Mouse (Mus musculus): ENCODE data around the gene Zfp334. TPM values are rescaled to one million over a fixed set of nuclear protein-coding genes. Genes with fewer than 3 reads are reported as not detected.

The Zfp334 gene
- total RNA-seq, 2 experiments from 2014 or later = 12.1 to 12.4 TPM

DNA sequence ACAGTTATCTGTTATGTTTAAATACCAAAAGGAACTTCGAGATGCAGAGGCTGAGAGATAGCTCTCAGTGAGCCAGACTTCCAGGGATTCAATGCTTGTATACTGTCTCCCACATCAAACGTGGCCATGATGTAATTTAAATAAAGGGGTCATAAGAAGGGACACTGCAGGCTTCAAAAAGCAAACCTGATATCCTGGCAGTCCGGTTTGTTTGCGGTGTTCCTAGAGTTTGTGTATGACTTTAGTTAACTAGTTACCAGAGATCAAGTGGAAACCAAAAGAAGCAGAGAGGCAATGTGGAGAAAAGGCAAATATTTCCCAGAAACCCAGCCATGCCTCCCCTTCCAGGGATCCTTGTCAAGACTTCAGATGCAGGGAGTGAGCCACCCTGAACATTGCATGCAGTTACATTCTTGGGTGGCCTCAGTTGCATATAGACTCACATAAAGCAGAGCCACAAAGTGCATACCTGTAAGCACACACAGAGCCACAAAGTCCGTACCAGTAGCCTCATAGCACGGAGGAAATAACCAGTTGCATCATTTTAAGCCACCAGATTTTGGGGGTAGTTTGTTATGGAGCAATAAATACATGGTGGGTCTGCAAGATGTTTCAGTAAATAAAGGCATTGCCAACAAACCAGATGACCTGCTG is 1.4 kb upstream of the Zfp334 start:
- intact Hi-C loops (cut with DNase I) = no loop called here
- DNase-seq (ENCODE audit: low spot score in 2 of 2) = no peak

DNA sequence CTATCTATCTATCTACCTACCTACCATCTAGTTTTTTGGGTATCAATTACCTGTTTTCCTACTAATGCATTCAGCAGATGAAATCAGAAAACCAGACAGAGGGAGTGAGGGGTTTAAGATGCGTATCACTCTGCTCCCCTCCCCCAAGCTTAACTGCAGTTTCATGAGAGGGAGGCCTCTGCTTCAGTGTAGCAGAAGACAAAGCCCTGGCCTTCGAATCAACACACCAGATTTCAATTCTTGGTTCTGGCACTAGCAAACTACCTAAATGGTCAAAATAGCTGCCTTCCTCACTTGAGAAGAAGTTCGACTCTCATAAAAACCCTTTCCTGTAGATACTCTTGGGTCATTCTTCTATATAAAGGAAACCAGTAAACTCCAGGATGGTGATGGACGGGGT is 689 bp downstream of the Zfp334 start:
- intact Hi-C loops (cut with DNase I) = no loop called here
- DNase-seq (ENCODE audit: low spot score in 2 of 2) = no peak

DNA sequence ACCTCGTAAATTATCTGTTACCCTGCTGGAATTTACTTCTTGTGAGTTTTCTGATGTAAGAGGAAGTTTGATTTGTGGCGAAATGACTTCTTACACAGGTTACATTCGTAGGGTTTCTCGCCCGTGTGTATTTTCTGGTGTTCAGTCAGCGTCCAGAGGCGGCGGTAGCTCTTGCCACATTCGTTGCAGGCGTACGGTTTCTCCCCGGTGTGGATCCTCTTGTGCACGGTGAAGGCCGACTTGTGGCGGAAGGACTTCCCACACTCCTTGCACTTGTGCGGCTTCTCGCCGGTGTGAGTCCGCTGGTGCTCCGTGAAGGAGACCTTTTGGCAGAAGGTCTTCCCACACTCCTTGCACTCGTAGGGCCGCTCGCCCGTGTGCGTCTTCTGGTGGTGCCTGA is 8.0 kb downstream of the Zfp334 start:
- DNase-seq (ENCODE audit: low spot score in 2 of 2) = no peak
- intact Hi-C loops (cut with DNase I) = no loop called here

DNA sequence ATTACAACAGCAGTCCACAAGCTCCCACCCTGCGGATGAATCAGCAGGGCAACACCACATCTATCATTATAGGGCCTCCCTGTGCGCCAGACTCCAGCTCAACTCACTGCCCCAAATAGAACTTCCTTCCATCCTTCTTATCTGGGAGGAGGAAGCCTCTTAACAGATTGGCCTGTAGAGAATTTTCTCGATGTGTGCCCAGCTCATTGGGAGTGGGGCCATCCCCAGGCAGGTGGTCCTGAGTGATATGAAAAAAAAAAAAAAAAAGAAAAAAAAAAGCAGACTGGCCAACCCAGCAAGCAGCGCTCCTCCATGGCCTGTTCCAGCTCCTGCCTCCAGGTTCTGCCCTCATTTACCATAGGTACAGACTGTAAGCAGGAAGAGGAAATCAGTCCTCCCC is 12.1 kb downstream of the Zfp334 start:
- intact Hi-C loops (cut with DNase I) = no loop called here

DNA sequence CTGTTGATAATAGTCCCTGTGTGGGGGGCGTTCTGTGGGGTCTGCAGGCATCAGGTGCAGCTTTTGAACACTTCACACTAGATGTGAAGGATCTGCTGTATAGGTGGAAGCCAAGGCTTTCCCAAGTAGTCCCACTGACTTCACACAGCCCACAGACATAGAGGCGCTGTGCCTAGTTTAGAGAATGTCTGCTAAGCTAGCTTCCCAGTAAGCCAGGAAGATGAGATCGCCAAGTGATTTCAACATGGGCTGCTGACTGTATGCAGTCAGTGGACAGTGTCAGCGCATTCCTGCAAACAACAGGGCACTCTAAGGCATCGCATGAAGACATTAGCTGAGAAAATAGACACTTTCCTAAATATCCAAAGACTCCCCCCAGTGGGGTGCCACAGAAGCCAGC is 12.6 kb downstream of the Zfp334 start:
- intact Hi-C loops (cut with DNase I) = no loop called here
- no peak for DNase-seq (ENCODE audit: low spot score in 2 of 2)

More for the DNA sequence above, 12.1 kb downstream of the Zfp334 start:
- DNase-seq (ENCODE audit: low spot score in 2 of 2) = no peak

DNA sequence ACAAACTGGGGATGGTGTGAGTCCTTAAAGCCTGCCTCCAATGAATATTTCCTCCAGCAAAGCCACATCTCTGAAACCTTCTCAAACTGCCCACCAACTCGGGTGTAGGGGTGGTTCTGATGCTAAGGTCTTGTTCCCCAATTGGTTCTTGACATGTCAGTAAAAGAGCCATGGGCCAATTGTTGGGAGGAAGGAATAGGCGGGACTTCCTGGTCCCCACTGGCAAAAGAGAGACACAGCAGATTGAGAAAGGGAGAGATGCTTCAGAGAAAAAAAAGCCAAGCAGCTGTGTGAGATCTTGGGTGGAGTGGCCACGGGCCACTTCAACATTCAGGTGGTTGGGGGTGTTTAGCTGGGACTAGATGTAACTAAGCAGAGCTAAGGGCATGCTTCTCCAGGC is 17.0 kb downstream of the Zfp334 start:
- intact Hi-C loops (cut with DNase I) = no loop called here
- peak; percentile 49 to 50 for DNase-seq (ENCODE audit: low spot score in 2 of 2)

DNA sequence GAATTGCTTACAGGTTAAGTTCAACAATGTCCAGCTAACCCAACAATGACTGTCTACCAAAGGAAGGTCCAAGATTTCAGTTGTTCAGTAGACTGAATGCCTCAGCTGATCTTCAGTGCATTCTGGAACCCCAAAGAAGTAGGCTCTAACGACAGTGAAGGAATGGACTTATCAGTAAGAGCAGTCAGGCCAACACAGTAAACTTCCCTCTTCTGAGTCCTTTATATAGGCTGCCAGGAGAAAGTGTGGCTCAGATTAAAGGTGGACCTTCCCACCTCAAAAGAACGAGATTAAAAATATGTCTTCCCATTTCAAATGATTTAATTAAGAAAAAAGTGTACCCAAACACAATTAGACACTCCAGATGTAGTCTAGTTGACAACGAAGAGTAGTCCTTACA is 17.7 kb downstream of the Zfp334 start:
- intact Hi-C loops (cut with DNase I) = no loop called here
- no peak for DNase-seq (ENCODE audit: low spot score in 2 of 2)

DNA sequence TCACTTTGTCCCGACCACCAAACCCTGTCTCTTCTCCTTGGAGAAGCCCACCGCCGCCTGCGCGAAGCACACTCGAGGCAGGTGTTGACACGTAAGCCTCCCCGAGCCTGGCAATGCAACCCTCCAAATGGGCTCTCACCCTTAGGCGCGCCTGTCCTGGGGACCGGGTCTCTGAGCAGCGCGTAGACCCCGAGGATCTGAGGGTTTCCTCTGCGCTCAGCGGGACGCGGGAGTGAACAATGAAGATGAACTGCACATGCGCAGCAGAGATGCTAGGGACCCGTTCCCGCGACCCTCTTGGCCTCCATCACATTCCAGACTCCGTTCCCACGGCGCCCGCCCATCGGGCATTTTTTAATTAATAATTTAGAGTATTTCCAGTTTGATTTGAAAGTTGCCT is 19.6 kb downstream of the Zfp334 start, which contains the start of gene Zfp663:
Gene Zfp663, minus strand, starts transcription at position 234 of the 400 bp plus-strand sequence.
- intact Hi-C loops (cut with DNase I) = no loop called here
- DNase-seq (ENCODE audit: low spot score in 2 of 2) = no peak

DNA sequence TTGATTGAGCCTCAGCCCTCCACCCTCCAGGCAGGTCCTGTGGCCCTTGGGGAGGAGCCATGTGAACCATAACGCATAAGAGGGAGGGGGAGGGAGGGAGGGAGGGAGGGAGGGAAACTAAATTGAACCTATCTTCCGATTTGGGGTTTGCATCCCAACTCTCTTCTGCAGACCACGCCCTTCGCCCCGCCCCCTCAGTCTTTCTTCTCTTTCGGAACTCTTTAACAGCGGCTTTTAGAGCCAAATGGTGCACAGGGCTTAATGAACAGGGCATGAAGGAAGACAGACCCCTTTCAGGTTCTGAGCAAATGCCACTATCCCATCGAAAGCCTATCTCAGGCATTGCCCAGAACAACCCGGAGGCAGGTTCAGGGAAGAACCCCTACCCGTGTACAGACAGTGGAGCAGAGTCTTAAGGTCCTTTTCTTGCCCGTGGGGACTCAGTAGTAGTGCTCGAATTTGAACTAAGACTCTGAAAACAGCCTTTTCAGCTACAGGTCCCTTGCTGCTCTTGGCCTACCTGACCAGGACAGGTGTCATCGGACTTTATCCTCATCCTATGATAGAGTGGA is 20.1 kb downstream of the Zfp334 start:
- no peak for DNase-seq (ENCODE audit: low spot score in 2 of 2)
- intact Hi-C loops (cut with DNase I) = no loop called here

DNA sequence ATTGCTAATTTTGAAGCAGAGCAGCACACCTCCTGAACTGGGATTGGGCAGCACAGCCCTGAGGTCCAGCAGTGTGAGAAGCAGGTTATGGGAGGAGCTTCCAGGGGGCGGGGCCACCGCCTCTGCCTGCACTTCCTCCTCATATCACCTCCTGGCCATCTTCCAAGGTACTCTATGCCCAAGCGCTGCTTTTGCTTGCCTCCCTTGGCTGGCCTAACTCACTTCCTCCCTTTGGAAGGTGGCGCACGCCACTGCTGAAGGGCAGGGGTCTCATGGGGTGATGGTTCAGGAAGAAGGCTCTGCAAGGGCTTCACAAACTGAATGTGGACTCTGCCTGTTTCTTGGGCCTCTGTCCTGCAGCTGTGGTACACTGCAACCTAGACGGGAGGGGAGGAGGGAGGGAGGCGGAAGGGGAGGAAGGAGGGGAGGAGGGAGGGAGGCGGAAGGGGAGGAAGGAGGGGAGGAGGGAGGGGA is 21.0 kb downstream of the Zfp334 start:
- intact Hi-C loops (cut with DNase I) = no loop called here
- DNase-seq (ENCODE audit: low spot score in 2 of 2) = no peak

DNA sequence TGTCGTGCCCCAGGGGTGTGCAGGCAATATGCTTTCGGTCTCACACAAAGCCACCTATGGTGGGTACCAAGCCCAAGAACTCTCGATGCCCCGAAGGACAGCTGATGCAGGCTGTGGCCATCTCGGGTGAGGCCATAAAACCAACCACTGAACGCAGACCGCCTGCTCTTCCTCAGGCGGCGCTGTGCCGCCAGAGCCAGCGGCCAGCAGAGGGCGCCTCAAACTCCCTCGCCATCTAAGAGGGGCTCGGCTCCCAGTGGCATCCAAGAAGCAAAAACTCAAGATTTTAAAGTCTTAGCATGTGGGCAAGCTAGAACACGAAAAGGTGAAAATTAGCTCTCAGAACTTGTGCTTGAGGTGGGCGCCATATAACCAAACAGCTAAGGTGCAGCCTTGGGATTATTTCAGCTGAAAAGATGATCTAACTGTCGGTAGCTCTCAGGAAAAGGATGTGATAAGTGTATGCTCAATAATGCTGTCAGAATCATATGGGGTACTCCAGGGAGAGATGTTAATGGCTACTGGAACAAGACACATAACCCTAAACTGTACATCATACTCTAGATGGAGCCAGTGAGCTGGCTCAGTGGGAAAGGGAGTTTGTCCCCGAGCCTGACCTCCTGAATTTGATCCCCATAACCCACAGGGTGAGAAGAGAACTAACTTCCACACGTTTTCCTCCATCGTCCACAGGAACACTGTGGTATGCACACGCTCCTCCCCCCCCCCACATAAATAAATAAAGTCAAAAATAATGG is 23.5 kb downstream of the Zfp334 start:
- DNase-seq (ENCODE audit: low spot score in 2 of 2) = peak; percentile 59 to 70
- intact Hi-C loops (cut with DNase I) = loop anchor here (5.0 kb wide), 3 partner anchors 77 to 402 kb away; partner anchors contain the start of genes Slc12a5 and Slc35c2

DNA sequence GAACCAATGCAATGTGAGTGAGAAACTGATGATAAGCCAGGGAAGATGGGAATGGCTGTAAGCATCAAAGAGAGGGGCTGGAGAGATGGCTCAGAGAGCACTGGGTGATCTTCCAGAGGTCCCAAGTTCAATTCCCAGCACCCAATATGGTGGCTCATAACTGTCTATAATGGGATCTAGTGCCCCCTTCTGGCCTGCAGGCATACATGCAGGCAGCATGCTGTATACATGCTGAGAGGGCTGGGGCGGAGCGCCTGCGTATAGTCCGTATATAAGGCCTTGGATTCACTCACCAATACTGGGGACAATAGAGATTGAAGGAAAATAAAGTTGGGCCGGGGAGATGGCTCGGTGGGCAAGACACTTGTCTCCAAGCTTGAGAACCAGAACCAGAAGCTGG is 24.8 kb downstream of the Zfp334 start:
- intact Hi-C loops (cut with DNase I) = loop anchor here (5.0 kb wide), 3 partner anchors 76 to 401 kb away; partner anchors contain the start of genes Slc12a5 and Slc35c2
- no peak for DNase-seq (ENCODE audit: low spot score in 2 of 2)

DNA sequence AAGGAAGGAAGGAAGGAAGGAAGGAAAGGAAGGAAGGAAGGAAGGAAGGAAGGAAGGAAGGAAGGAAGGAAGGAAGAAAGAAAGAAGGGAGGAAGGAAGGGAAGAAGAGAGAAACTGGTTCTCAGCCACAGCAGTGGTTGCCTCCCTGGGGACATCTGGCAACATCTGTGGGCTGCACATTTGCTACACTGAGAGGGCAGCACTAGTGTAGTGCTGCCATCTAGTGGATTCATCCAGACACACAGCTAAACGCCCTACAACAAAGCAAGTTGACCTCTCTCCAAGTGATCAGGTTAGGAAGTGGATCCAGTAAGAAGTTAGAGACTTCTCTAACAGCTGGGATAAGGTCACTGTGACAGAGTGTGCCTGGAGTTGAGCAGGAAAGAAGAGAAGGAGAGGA is 27.2 kb downstream of the Zfp334 start:
- peak; percentile 63 to 67 for DNase-seq (ENCODE audit: low spot score in 2 of 2)
- intact Hi-C loops (cut with DNase I) = loop anchor here (5.0 kb wide), 3 partner anchors 74 to 399 kb away; partner anchors contain the start of genes Slc12a5 and Slc35c2

DNA sequence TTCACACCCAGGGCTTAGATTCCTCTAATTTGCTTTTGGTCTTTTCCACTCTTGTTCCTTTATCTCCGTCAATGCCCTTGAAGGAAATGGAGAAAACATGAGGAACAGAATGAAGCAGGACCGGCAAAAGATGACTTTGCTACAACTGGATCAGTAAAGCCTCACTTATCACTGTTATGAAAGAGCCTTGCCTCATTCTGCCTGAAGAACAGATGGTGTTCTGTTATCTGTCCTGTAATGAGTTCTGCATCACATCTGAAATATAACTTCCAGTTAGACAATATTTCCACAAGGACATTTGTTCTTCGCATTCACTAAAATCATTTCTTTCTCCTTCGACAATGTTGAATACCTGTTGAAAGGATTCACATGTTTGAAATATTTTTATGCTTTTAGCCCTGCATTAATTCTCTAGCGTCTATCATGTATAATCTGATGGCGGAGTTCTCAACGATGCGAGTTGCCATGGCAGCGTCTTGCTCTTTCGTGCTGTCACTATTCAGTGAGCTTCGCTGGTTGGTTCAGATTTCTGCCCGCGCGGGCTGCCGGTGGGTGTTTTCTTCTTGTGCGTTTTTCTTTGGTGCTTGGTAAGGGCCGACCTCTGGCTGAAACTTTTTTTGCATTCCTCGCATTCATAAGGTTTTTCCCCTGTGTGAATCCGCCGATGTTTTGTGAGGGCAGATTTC is 36.1 kb downstream of the Zfp334 start:
- peak; percentile 53 to 55 for DNase-seq (ENCODE audit: low spot score in 2 of 2)
- intact Hi-C loops (cut with DNase I) = loop anchor here (5.0 kb wide), 1 partner anchor 275 kb away; no protein-coding TSS in a partner anchor

DNA sequence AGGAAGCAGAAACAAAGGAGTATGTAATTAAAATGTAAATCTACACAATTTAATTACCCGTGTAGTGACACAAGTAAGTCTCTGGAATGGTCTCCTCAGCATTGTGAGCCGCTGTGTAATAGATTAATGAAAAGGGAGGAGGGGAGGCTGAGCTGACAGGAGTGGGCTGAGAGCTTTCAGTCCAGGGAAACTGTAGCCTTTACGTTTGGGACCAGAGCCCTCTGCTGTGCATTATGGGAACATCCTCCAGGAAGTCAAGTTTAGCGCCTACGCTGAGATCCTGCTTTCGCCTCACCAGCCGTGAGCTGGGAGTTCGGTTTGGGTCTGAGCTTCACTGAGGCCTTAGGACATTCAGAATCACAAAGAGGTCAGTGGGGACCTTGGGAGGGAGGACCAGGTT is 38.6 kb downstream of the Zfp334 start:
- peak; percentile 64 to 69 for DNase-seq (ENCODE audit: low spot score in 2 of 2)
- intact Hi-C loops (cut with DNase I) = no loop called here

DNA sequence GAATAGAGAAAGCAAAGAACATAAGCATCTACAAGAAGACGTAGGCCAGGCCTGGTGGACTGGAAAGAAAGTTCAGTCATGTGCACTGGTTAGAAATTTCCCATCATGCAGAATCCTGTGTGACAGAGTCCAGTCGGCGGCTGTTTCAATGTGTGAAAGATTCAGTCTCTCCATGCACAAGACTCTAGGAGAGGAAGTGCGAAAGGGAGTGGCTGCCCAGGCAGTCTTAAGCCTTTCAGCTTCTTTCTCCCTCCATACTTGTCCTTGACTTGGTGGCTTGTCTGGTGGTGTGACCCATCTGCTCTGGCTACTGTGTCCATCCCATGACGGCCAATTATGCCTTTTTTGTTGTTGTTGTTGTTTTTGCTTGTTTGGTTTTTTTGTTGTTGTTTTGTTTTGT is 41.9 kb downstream of the Zfp334 start:
- intact Hi-C loops (cut with DNase I) = no loop called here
- DNase-seq (ENCODE audit: low spot score in 2 of 2) = no peak

DNA sequence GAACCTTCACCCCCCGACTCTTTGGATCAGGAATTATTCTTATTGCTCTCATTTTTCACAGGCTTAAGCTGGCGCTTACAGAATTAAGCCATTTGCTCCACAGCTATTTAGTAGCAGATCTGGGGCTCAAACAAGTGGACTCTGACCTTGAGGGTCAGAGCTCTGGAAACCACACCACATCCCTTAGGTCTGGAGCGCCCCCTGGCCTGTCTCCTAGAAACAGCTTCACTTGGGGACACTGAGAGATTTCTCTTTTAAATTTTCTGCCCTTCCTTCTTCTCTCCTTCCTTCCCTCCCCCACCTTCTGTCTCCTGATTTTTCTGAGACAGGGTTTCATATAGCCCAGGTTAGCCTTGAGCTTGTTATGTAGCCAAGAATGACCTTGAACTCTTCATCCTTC is 50.9 kb downstream of the Zfp334 start:
- DNase-seq (ENCODE audit: low spot score in 2 of 2) = no peak
- intact Hi-C loops (cut with DNase I) = no loop called here

DNA sequence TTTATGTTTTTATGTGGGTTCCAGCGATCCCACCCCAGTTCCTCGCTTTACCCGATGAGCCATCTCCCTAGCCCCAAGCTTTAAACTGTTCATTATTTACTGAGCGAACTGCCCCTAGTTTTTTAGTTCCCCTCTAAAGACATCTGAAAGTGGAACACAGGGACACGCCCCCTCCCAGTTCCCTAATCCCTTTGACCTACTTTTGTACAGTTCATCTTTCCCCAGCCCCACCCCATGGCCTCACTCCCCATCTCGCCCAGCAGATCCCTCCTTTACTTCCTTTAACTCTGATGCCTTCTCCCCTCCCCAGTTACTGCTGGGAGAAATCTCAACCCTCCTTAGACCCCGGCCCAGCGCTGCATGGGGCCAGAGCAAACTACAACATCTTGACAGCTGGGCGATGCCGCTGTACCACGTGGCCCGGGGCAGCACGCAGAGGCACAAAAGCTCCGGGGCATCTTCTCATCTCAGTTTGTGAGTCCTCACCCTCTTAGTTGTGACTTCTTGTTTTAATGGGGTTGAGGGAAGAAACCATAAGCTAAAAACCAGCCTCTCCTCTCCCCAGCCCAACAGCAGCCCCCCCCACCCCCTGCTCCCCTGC is 55.3 kb downstream of the Zfp334 start:
- no peak for DNase-seq (ENCODE audit: low spot score in 2 of 2)
- intact Hi-C loops (cut with DNase I) = no loop called here

DNA sequence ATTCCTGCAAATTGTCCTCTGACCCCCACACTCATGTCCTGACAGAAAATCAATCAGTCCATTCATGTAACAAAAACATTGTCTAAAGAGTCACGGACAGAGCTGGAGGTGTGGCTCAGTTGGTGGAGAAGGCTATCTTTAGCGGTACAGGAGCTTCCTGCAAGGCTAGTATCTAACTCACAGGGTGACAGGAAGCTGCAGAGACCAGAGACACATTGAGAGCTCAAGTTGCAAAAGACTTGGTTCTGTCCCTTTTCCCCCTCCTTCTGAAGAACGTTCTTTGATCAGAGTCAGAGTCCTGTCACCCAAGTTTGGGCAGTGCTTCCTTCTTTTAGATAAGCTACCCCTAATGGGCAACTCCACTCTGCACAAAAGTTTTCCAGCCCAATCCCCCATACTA is 58.4 kb downstream of the Zfp334 start:
- DNase-seq (ENCODE audit: low spot score in 2 of 2) = no peak
- intact Hi-C loops (cut with DNase I) = loop anchor here (5.0 kb wide), 1 partner anchor 42 kb away; the partner anchor contains the start of gene Slc35c2
